Mouse (Mus musculus): ENCODE measurements around the gene Cd47.

GRCm38 (mm10) chr16:49905601-49906001, 105.3 kb downstream of the Cd47 start:
- TF ChIP-seq CTCF (conservative IDR thresholded peaks at IDR 0.05; ENCODE audit: low read length) (no peak), POU5F1 (IDR thresholded peaks at IDR 0.05; ENCODE audit: borderline replicate concordance, low read length) (no peak), NANOG (IDR thresholded peaks at IDR 0.05; ENCODE audit: borderline replicate concordance, low read length) (no peak)

All from E14TG2a.4 (cell line).